In genomic region chr3:157884081-157884643, GRCm38 (mm10) we compare ENCODE assay signal across 18 mouse cellular contexts. TPM values are rescaled to one million over a fixed set of nuclear protein-coding genes. Genes with fewer than 3 reads are reported as not detected.
DNase-seq lines count a peak whose midpoint lies in the region; TF ChIP-seq lines count a peak whose summit lies in the region.
"Had no signal": no experiment of that assay in that cellular context is flagged by ENCODE, and none has a peak within 500 bp of the region (broad histone marks: within the 10 kb centered on the region; RNA-seq: fewer than 3 reads in every experiment).

No protein-coding gene starts in this region.

- no peak overlapping the region for H3K27ac ChIP-seq in layer of hippocampus, adult 2 months
- H3K27ac ChIP-seq in gastrocnemius, adult 2 months = no peak overlapping the region
- H3K27ac ChIP-seq: embryonic facial prominence, embryonic 10.5 days; forebrain, embryonic 10.5 days; heart, embryonic 10.5 days; hindbrain, postnatal 0 days; liver, embryonic 12.5 days had no signal

- intact Hi-C loops in gastrocnemius, adult 2 months (cut with DNase I) = no loop called here

- TF ChIP-seq CTCF in layer of hippocampus, adult 2 months (conservative IDR thresholded peaks at IDR 0.05) = no peak
- no peak for TF ChIP-seq CTCF in gastrocnemius, adult 2 months (IDR thresholded peaks at IDR 0.05)

- H3K4me3 ChIP-seq in layer of hippocampus, adult 2 months = no peak overlapping the region
- no peak overlapping the region for H3K4me3 ChIP-seq in gastrocnemius, adult 2 months
- H3K4me3 ChIP-seq: embryonic facial prominence, embryonic 10.5 days; forebrain, embryonic 10.5 days; heart, embryonic 10.5 days; liver, embryonic 12.5 days had no signal

- DNase-seq in layer of hippocampus, adult 2 months (ENCODE audit: low spot score in 2 of 2) = peak; percentile 35 to 70
- DNase-seq in layer of hippocampus, postnatal 25 days (ENCODE audit: extremely low spot score in 1 of 2, low spot score in 1 of 2) = no peak
- DNase-seq in A20 (ENCODE audit: low read depth, low spot score) (peak; percentile 50), NIH3T3 (ENCODE audit: low read depth) (peak; percentile 70)
- peak; percentile 19 to 29 for DNase-seq in layer of hippocampus, postnatal 36 days
- DNase-seq in gastrocnemius, adult 2 months = no peak
- DNase-seq in cerebellum, adult 8-10 months = no peak
- no peak for DNase-seq in kidney, postnatal 36 days
- DNase-seq: cerebellum, postnatal 14 days; gastrocnemius, postnatal 14 days; kidney, adult 9 months; lung, postnatal 10 days; thymus, postnatal 25 days had no signal

RNA-seq across cellular contexts. Expression of gene Cth, which starts 40.7 kb away (rescaled TPM):
- total RNA-seq in layer of hippocampus, adult 2 months (2021) = 1 to 10 TPM; 6.5 to 6.6 TPM
- total RNA-seq in layer of hippocampus, postnatal 25 days (2021) = 1 to 10 TPM; 7.5 to 8.4 TPM
- 1 to 10 TPM; 7.2 TPM for total RNA-seq in layer of hippocampus, postnatal 36 days (2021)
- 1 to 10 TPM; 3.6 to 5.0 TPM for total RNA-seq in gastrocnemius, adult 2 months (2021)

Comparison
In these comparisons a context has a peak if more than half of its experiments do, and no peak if none do; other contexts are left out.
1. DNase-seq: peak in layer of hippocampus, adult 2 months (2 of 2), A20 (single experiment), NIH3T3 (single experiment) and layer of hippocampus, postnatal 36 days (2 of 2); none in layer of hippocampus, postnatal 25 days (0 of 2), gastrocnemius, adult 2 months (single experiment), cerebellum, adult 8-10 months (single experiment) and kidney, postnatal 36 days (0 of 2).